Mouse (Mus musculus): ENCODE data around the gene Cnpy1. TPM values are rescaled to one million over a fixed set of nuclear protein-coding genes. Genes with fewer than 3 reads are reported as not detected.

Cnpy1 gene
- polyA plus RNA-seq, 1 experiment from 2014 or later: 0.60 TPM

Other genes starting within 250 kb of the Cnpy1 start
- gene Insig1, start 174.4 kb downstream of the Cnpy1 start, polyA plus RNA-seq (2015; fragmentation: Nextera tagmentation; extraction: Ambion mirVana): 255 and 324 TPM in 2 replicates
- gene En2, start 80.1 kb downstream of the Cnpy1 start, polyA plus RNA-seq (2015; fragmentation: Nextera tagmentation; extraction: Ambion mirVana): not detected in 2 replicates
- 6.5 and 6.8 TPM in 2 replicates for gene Rbm33, start 71.3 kb upstream of the Cnpy1 start, polyA plus RNA-seq (2015; fragmentation: Nextera tagmentation; extraction: Ambion mirVana)
- gene Shh, start 221.4 kb upstream of the Cnpy1 start, polyA plus RNA-seq (2015; fragmentation: Nextera tagmentation; extraction: Ambion mirVana): 2.8 TPM in 2 replicates